Comparison of ENCODE assay signal across 26 mouse cellular contexts in genomic region chr1:170865406-170865805, GRCm38 (mm10). TPM values are rescaled to one million over a fixed set of nuclear protein-coding genes. Genes with fewer than 3 reads are reported as not detected.
DNase-seq lines count a peak whose midpoint lies in the region; ATAC-seq and TF ChIP-seq lines count a peak whose summit lies in the region.
"Had no signal": no experiment of that assay in that cellular context is flagged by ENCODE, and none has a peak within 500 bp of the region (broad histone marks: within the 10 kb centered on the region; RNA-seq: fewer than 3 reads in every experiment).

No protein-coding gene starts in this region.

- peak overlapping the region; percentile 8; the same call in 1 of the 2 replicates for H3K27ac ChIP-seq in heart, embryonic 16.5 days (ENCODE audit: low read length)
- H3K27ac ChIP-seq in CH12.LX (ENCODE audit: insufficient read depth, low read depth): peak overlapping the region; percentile 91
- no peak overlapping the region for H3K27ac ChIP-seq in liver, embryonic 15.5 days (replicated peaks)
- H3K27ac ChIP-seq: hindbrain, embryonic 14.5 days; limb, embryonic 10.5 days; midbrain, embryonic 15.5 days; neural tube, embryonic 15.5 days; stomach, postnatal 0 days had no signal

- intact Hi-C loops in heart, postnatal 14 days (cut with DNase I): no loop called here
- intact Hi-C loops in heart, postnatal 10 days (cut with DNase I): no loop called here

- TF ChIP-seq POLR2A in CH12.LX (IDR thresholded peaks at IDR 0.05; ENCODE audit: low read depth, low read length): no peak

- no peaks in the 10 kb centered on the region for H3K36me3 ChIP-seq in heart, embryonic 16.5 days (ENCODE audit: control insufficient read depth, insufficient read depth)
- peaks cover 2 to 17% of the 10 kb centered on the region in 2 experiments for H3K36me3 ChIP-seq in CH12.LX (replicated peaks in 1 of 2; ENCODE audit: control insufficient read depth in 1 of 2, insufficient read depth in 1 of 2, low read length in 1 of 2)
- no peaks in the 10 kb centered on the region for H3K36me3 ChIP-seq in liver, embryonic 15.5 days (replicated peaks)
- H3K36me3 ChIP-seq: limb, embryonic 10.5 days; midbrain, embryonic 15.5 days; neural tube, embryonic 15.5 days had no signal

- 42% methylated on average over 5 of the region's 5 CpGs for WGBS in heart, embryonic 16.5 days
- 44% methylated on average over 5 of the region's 5 CpGs for WGBS in liver, embryonic 15.5 days (ENCODE audit: insufficient replicate concordance)

- H3K4me2 ChIP-seq in heart, embryonic 16.5 days (ENCODE audit: low read depth, low read length): peak overlapping the region; percentile 12; the same call in 1 of the 2 replicates
- H3K4me2 ChIP-seq in CH12.LX (ENCODE audit: insufficient read depth, low read depth, poor library complexity, severe bottlenecking): peak overlapping the region; percentile 74
- peak overlapping the region; percentile 9; the same call in 1 of the 2 replicates for H3K4me2 ChIP-seq in liver, embryonic 15.5 days
- H3K4me2 ChIP-seq: hindbrain, embryonic 14.5 days; midbrain, embryonic 15.5 days; neural tube, embryonic 15.5 days had no signal

- no peaks in the 10 kb centered on the region for H3K9me3 ChIP-seq in heart, embryonic 16.5 days (replicated peaks; ENCODE audit: control insufficient read depth, low read length)
- no peaks in the 10 kb centered on the region for H3K9me3 ChIP-seq in CH12.LX (replicated peaks; ENCODE audit: low read length)
- no peaks in the 10 kb centered on the region for H3K9me3 ChIP-seq in liver, embryonic 15.5 days (replicated peaks)
- H3K9me3 ChIP-seq: limb, embryonic 10.5 days; midbrain, embryonic 15.5 days; neural tube, embryonic 15.5 days had no signal

- in situ Hi-C loops in CH12.LX (cut with MboI; ENCODE audit: low pct_ligation_motif_present, low pct_unique_long_range_greater_than_20kb, low sequenced_read_pairs): no loop called here

- peaks cover 23% of the 10 kb centered on the region for H3K4me1 ChIP-seq in heart, embryonic 16.5 days (ENCODE audit: control insufficient read depth, insufficient read depth, low read length)
- H3K4me1 ChIP-seq in CH12.LX (ENCODE audit: control insufficient read depth in 1 of 2, insufficient read depth in 2 of 2): peaks cover 12 to 49% of the 10 kb centered on the region in 2 experiments
- H3K4me1 ChIP-seq in liver, embryonic 15.5 days (replicated peaks): peaks cover 63% of the 10 kb centered on the region

- peak; percentile 80 for DNase-seq in heart, adult 11 months
- no peak for DNase-seq in heart, postnatal 14 days
- no peak for DNase-seq in heart, postnatal 10 days
- DNase-seq in CH12.LX (ENCODE audit: extremely low read depth): no peak
- DNase-seq in right cerebral cortex, postnatal 10 days (ENCODE audit: low spot score in 2 of 2): no peak
- no peak for DNase-seq in urinary bladder, postnatal 4 days (ENCODE audit: low spot score in 2 of 2)
- DNase-seq: adrenal gland, postnatal 25 days; cerebellum, adult 11-12 months; cerebellum, postnatal 14 days; embryo, embryonic 11 days; kidney, postnatal 25 days; lung, postnatal 10 days; right cerebral cortex, postnatal 14 days; thymus, postnatal 25 days had no signal

- dilution Hi-C loops in CH12.LX (cut with MboI; ENCODE audit: extremely low pct_ligation_motif_present, extremely low pct_unique_long_range_greater_than_20kb, low sequenced_read_pairs): no loop called here

- H3K79me2 ChIP-seq in CH12.LX (replicated peaks; ENCODE audit: control insufficient read depth, extremely low read depth, insufficient read depth, poor library complexity, severe bottlenecking): peaks cover 76% of the 10 kb centered on the region

- H3K9ac ChIP-seq in heart, embryonic 16.5 days (ENCODE audit: low read length): no peak overlapping the region
- peak overlapping the region; percentile 46 for H3K9ac ChIP-seq in CH12.LX (ENCODE audit: insufficient read depth, low read depth)
- H3K9ac ChIP-seq in liver, embryonic 15.5 days: no peak overlapping the region
- H3K9ac ChIP-seq: hindbrain, embryonic 14.5 days; midbrain, embryonic 15.5 days; neural tube, embryonic 15.5 days had no signal

- no peak for TF ChIP-seq CTCF in CH12.LX (conservative IDR thresholded peaks at IDR 0.05 in 1 of 2, IDR thresholded peaks at IDR 0.05 in 1 of 2; ENCODE audit: low read depth in 2 of 2, low read length in 2 of 2)

- peak; percentile 71 for TF ChIP-seq EP300 in CH12.LX (IDR thresholded peaks at IDR 0.05; ENCODE audit: low read length)

- no peak overlapping the region for H3K4me3 ChIP-seq in heart, embryonic 16.5 days (ENCODE audit: low read length)
- H3K4me3 ChIP-seq in CH12.LX (replicated peaks in 1 of 3; ENCODE audit: low read depth in 2 of 3, low read length in 2 of 3, poor library complexity in 1 of 3): peak overlapping the region; percentile 51 to 89 (median 52)
- no peak overlapping the region for H3K4me3 ChIP-seq in liver, embryonic 15.5 days (replicated peaks)
- H3K4me3 ChIP-seq: limb, embryonic 10.5 days; midbrain, embryonic 15.5 days; neural tube, embryonic 15.5 days had no signal

- H3K27me3 ChIP-seq in heart, embryonic 16.5 days (ENCODE audit: control insufficient read depth, insufficient read depth, low read length): no peaks in the 10 kb centered on the region
- H3K27me3 ChIP-seq in CH12.LX (replicated peaks): no peaks in the 10 kb centered on the region
- H3K27me3 ChIP-seq in liver, embryonic 15.5 days: no peaks in the 10 kb centered on the region
- H3K27me3 ChIP-seq: midbrain, embryonic 15.5 days; neural tube, embryonic 15.5 days had no signal

- TF ChIP-seq RAD21 in CH12.LX (IDR thresholded peaks at IDR 0.05; ENCODE audit: low read depth, low read length): no peak

- ATAC-seq in heart, embryonic 16.5 days (replicated peaks; ENCODE audit: extremely low read depth, insufficient read depth, low FRiP score): no peak
- ATAC-seq in liver, embryonic 15.5 days (ENCODE audit: insufficient read depth): no peak
- ATAC-seq: midbrain, embryonic 15.5 days had no signal

TF ChIP-seq in CH12.LX, 34 proteins besides CTCF, POLR2A, EP300 and RAD21 (continues in another document):
- peak; percentile 97 for TF ChIP-seq MEF2A (IDR thresholded peaks at IDR 0.05; ENCODE audit: borderline replicate concordance, low read depth, low read length)
- TF ChIP-seq MAX (IDR thresholded peaks at IDR 0.05; ENCODE audit: low read length): no peak
- TF ChIP-seq USF2 (conservative IDR thresholded peaks at IDR 0.05; ENCODE audit: low read depth, low read length): no peak
- TF ChIP-seq SMC3 (IDR thresholded peaks at IDR 0.05; ENCODE audit: low read depth, low read length): no peak
- TF ChIP-seq MAZ (IDR thresholded peaks at IDR 0.05; ENCODE audit: low read depth, low read length): no peak
- TF ChIP-seq PAX5 (IDR thresholded peaks at IDR 0.05; ENCODE audit: low read length): no peak
- no peak; the same call in 1 of the 2 replicates for TF ChIP-seq MXI1 (IDR thresholded peaks at IDR 0.05; ENCODE audit: low read depth, low read length)
- TF ChIP-seq POLR2AphosphoS2 (IDR thresholded peaks at IDR 0.05; ENCODE audit: low read depth, low read length): no peak
- no peak for TF ChIP-seq GABPA (IDR thresholded peaks at IDR 0.05; ENCODE audit: insufficient replicate concordance, low read depth, low read length)
- no peak for TF ChIP-seq BHLHE40 (IDR thresholded peaks at IDR 0.05; ENCODE audit: low read depth, low read length)
- no peak for TF ChIP-seq KAT2A (IDR thresholded peaks at IDR 0.05; ENCODE audit: insufficient replicate concordance, low read length)
- TF ChIP-seq TCF12 (IDR thresholded peaks at IDR 0.05; ENCODE audit: low read depth, low read length): peak; percentile 64
- no peak for TF ChIP-seq CHD1 (IDR thresholded peaks at IDR 0.05; ENCODE audit: low read depth, low read length)
- TF ChIP-seq JUN (IDR thresholded peaks at IDR 0.05; ENCODE audit: insufficient read depth, low read depth, low read length): no peak
- no peak for TF ChIP-seq TBP (conservative IDR thresholded peaks at IDR 0.05; ENCODE audit: low read depth, low read length)
- TF ChIP-seq ZNF384 (IDR thresholded peaks at IDR 0.05; ENCODE audit: low read depth, low read length): no peak
- TF ChIP-seq ZC3H11A (IDR thresholded peaks at IDR 0.05; ENCODE audit: low read depth, low read length): no peak
- no peak for TF ChIP-seq E2F4 (IDR thresholded peaks at IDR 0.05; ENCODE audit: insufficient replicate concordance, low read depth, low read length)

RNA-seq across cellular contexts. Expression of gene Atf6, which starts 2.2 kb away (rescaled TPM):
- total RNA-seq in heart, postnatal 14 days (2021): 10 to 100 TPM; 52.5 to 56.3 TPM
- 10.1 and 11.2 TPM in 2 replicates for polyA plus RNA-seq in heart, embryonic 16.5 days (2015; fragmentation: Nextera tagmentation; extraction: Ambion mirVana)
- total RNA-seq in heart, postnatal 10 days (2021): 10 to 100 TPM; 52.5 to 54.4 TPM
- total RNA-seq in CH12.LX (2012; rRNA removed): 35.3 and 37.6 TPM in 2 replicates
- 33.8 and 35.9 TPM in 2 replicates for total RNA-seq in CH12.LX (2014; rRNA removed)
- 42.7 and 47.0 TPM in 2 replicates for polyA plus RNA-seq in CH12.LX (2012; ENCODE audit: insufficient read length, low read depth)
- polyA plus RNA-seq in liver, embryonic 15.5 days (2015; fragmentation: Nextera tagmentation; extraction: Ambion mirVana): 6.4 TPM in 2 replicates

RNA-seq across cellular contexts. Expression of gene Gm26620, which starts 19.5 kb away (rescaled TPM):
- total RNA-seq in heart, postnatal 14 days (2021): under 1 TPM; 0.48 to 0.56 TPM
- polyA plus RNA-seq in heart, embryonic 16.5 days (2015; fragmentation: Nextera tagmentation; extraction: Ambion mirVana): 0.53 and 0.71 TPM in 2 replicates
- total RNA-seq in heart, postnatal 10 days (2021): under 1 TPM; 0.55 to 0.67 TPM
- 4.2 and 5.7 TPM in 2 replicates for total RNA-seq in CH12.LX (2012; rRNA removed)
- 0.52 and 0.99 TPM in 2 replicates for total RNA-seq in CH12.LX (2014; rRNA removed)
- polyA plus RNA-seq in CH12.LX (2012; ENCODE audit: insufficient read length, low read depth): 1.2 and 1.9 TPM in 2 replicates
- 0.30 TPM in 1 of 2 replicates, not detected in the other for polyA plus RNA-seq in liver, embryonic 15.5 days (2015; fragmentation: Nextera tagmentation; extraction: Ambion mirVana)

RNA-seq across cellular contexts. Expression of gene Dusp12, which starts 19.9 kb away (rescaled TPM):
- total RNA-seq in heart, postnatal 14 days (2021): 1 to 10 TPM; 7.4 TPM
- 20.7 and 22.1 TPM in 2 replicates for polyA plus RNA-seq in heart, embryonic 16.5 days (2015; fragmentation: Nextera tagmentation; extraction: Ambion mirVana)
- 10 to 100 TPM in 1 of 2 experiments, 1 to 10 TPM in 1; 8.7 to 13.1 TPM for total RNA-seq in heart, postnatal 10 days (2021)
- total RNA-seq in CH12.LX (2012; rRNA removed) (30.9 and 37.2 TPM in 2 replicates), CH12.LX (2014; rRNA removed) (41.7 and 49.4 TPM in 2 replicates)
- 30.4 and 36.5 TPM in 2 replicates for polyA plus RNA-seq in CH12.LX (2012; ENCODE audit: insufficient read length, low read depth)
- 19.7 and 20.5 TPM in 2 replicates for polyA plus RNA-seq in liver, embryonic 15.5 days (2015; fragmentation: Nextera tagmentation; extraction: Ambion mirVana)

RNA-seq across cellular contexts. Expression of gene Fcrlb, which starts 47.3 kb away (rescaled TPM):
- not detected for total RNA-seq in heart, postnatal 14 days (2021)
- 0.11 TPM in 1 of 2 replicates, not detected in the other for polyA plus RNA-seq in heart, embryonic 16.5 days (2015; fragmentation: Nextera tagmentation; extraction: Ambion mirVana)
- not detected for total RNA-seq in heart, postnatal 10 days (2021)
- total RNA-seq in CH12.LX (2012; rRNA removed) (not detected in 2 replicates), CH12.LX (2014; rRNA removed) (not detected in 2 replicates)
- polyA plus RNA-seq in CH12.LX (2012; ENCODE audit: insufficient read length, low read depth): not detected in 2 replicates
- 0.07 TPM in 1 of 2 replicates, not detected in the other for polyA plus RNA-seq in liver, embryonic 15.5 days (2015; fragmentation: Nextera tagmentation; extraction: Ambion mirVana)
- total RNA-seq: adrenal gland, postnatal 25 days; gastrocnemius, adult 18-20 months; gastrocnemius, postnatal 4 days; MEL had no signal
- polyA plus RNA-seq: embryonic facial prominence, embryonic 14.5 days; intestine, embryonic 14.5 days; limb, embryonic 10.5 days had no signal

Comparison
In these comparisons a context has a peak if more than half of its experiments do, and no peak if none do; other contexts are left out.
1. H3K4me2 ChIP-seq: peak in every context shown above with its lines; median percentile 74 in CH12.LX; 12 in heart, embryonic 16.5 days; 9 in liver, embryonic 15.5 days.
2. H3K4me3 ChIP-seq: peak in CH12.LX (3 of 3); none in heart, embryonic 16.5 days (single experiment) and liver, embryonic 15.5 days (single experiment).